Mouse (Mus musculus): ENCODE measurements around the gene Plau. TPM values are rescaled to one million over a fixed set of nuclear protein-coding genes. Genes with fewer than 3 reads are reported as not detected.
A peak's percentile ranks its signal among the peaks of the same experiment; 100 is the strongest.

The Plau gene
- polyA plus RNA-seq, 1 experiment from 2014 or later: 0.83 TPM

GRCm38 (mm10) chr14:20792243-20792921, 44.1 kb upstream of the Plau start:
- DNase-seq (no peak), ATAC-seq (no peak)
- Histone ChIP-seq H3K4me2 (ENCODE audit: low read depth, low read length) (peak overlapping the region; percentile 99), H3K27ac (ENCODE audit: low read depth) (no peak overlapping the region), H3K36me3 (replicated peaks; ENCODE audit: insufficient read depth, low read length) (peaks cover 13% of the 10 kb centered on the region), H3K4me1 (ENCODE audit: insufficient read depth) (peaks cover 10% of the 10 kb centered on the region), H3K4me3 (ENCODE audit: low read depth, low read length) (peak overlapping the region; percentile 89), H3K9ac (replicated peaks) (peak overlapping the region; percentile 87; the same call in 1 of the 2 replicates), H3K9me3 (ENCODE audit: low read length) (no peaks in the 10 kb centered on the region), H3K27me3 (ENCODE audit: insufficient read depth, low read length) (no peaks in the 10 kb centered on the region)
- TF ChIP-seq CTCF (IDR thresholded peaks at IDR 0.05; ENCODE audit: low read depth) (no peak), EP300 (IDR thresholded peaks at IDR 0.05; ENCODE audit: low read depth) (no peak)
- WGBS (ENCODE audit: insufficient replicate concordance): 76% methylated on average over 8 of the region's 8 CpGs

GRCm38 (mm10) chr14:20792922-20793757, 43.3 kb upstream of the Plau start:
- peak overlapping the region; percentile 89 for H3K4me3 ChIP-seq (ENCODE audit: low read depth, low read length)
- no peaks in the 10 kb centered on the region for H3K9me3 ChIP-seq (ENCODE audit: low read length)
- H3K27ac ChIP-seq (ENCODE audit: low read depth): peak overlapping the region; percentile 75; the same call in 1 of the 2 replicates
- WGBS (ENCODE audit: insufficient replicate concordance): 3% methylated on average over 44 of the region's 57 CpGs
- DNase-seq (peak; percentile 66), ATAC-seq (peak; percentile 18)
- TF ChIP-seq CTCF (IDR thresholded peaks at IDR 0.05; ENCODE audit: low read depth) (no peak), EP300 (IDR thresholded peaks at IDR 0.05; ENCODE audit: low read depth) (no peak)
- H3K4me1 ChIP-seq (ENCODE audit: insufficient read depth): peaks cover 10% of the 10 kb centered on the region
- H3K36me3 ChIP-seq (replicated peaks; ENCODE audit: insufficient read depth, low read length): peaks cover 11% of the 10 kb centered on the region
- peak overlapping the region; percentile 99 for H3K4me2 ChIP-seq (ENCODE audit: low read depth, low read length)
- peak overlapping the region; percentile 87 for H3K9ac ChIP-seq (replicated peaks)
- no peaks in the 10 kb centered on the region for H3K27me3 ChIP-seq (ENCODE audit: insufficient read depth, low read length)

- Histone ChIP-seq H3K4me2 (ENCODE audit: low read depth, low read length) (peak within 1 kb of the TSS; percentile 99), H3K9ac (replicated peaks) (peak within 1 kb of the TSS; percentile 87), H3K4me3 (ENCODE audit: low read depth, low read length) (peak within 1 kb of the TSS; percentile 89), H3K9me3 (ENCODE audit: low read length) (no peaks in the 10 kb centered on the region), H3K27me3 (ENCODE audit: insufficient read depth, low read length) (no peaks in the 10 kb centered on the region), H3K27ac (ENCODE audit: low read depth) (peak within 1 kb of the TSS; percentile 75), H3K4me1 (ENCODE audit: insufficient read depth) (peaks cover 10% of the 10 kb centered on the region), H3K36me3 (replicated peaks; ENCODE audit: insufficient read depth, low read length) (peaks cover 8% of the 10 kb centered on the region)
- DNase-seq (peak; percentile 91), ATAC-seq (peak; percentile 97)
- WGBS (ENCODE audit: insufficient replicate concordance): under 1% methylated on average over 24 of the region's 76 CpGs
- 0 out of 2 replicates have a peak, but pooled peaks have one; percentile 14 for TF ChIP-seq CTCF (IDR thresholded peaks at IDR 0.05; ENCODE audit: low read depth)
- TF ChIP-seq EP300 (IDR thresholded peaks at IDR 0.05; ENCODE audit: low read depth): no peak
Observed at GRCm38 (mm10) chr14:20793758-20794531, 42.5 kb upstream of the Plau start, which contains the start of gene Camk2g. Gene Camk2g (minus strand): TSS chr14:20794088.

- H3K9me3 ChIP-seq (ENCODE audit: low read length): no peaks in the 10 kb centered on the region
- peak overlapping the region; percentile 39 for H3K9ac ChIP-seq (replicated peaks)
- no peak for TF ChIP-seq CTCF (IDR thresholded peaks at IDR 0.05; ENCODE audit: low read depth)
- TF ChIP-seq EP300 (IDR thresholded peaks at IDR 0.05; ENCODE audit: low read depth): no peak
- WGBS (ENCODE audit: insufficient replicate concordance): 10% methylated on average over 9 of the region's 9 CpGs
- no peaks in the 10 kb centered on the region for H3K27me3 ChIP-seq (ENCODE audit: insufficient read depth, low read length)
- peak overlapping the region; percentile 89 for H3K4me3 ChIP-seq (ENCODE audit: low read depth, low read length)
- H3K36me3 ChIP-seq (replicated peaks; ENCODE audit: insufficient read depth, low read length): peaks cover 8% of the 10 kb centered on the region
- peaks cover 10% of the 10 kb centered on the region for H3K4me1 ChIP-seq (ENCODE audit: insufficient read depth)
- peak overlapping the region; percentile 41 for H3K27ac ChIP-seq (ENCODE audit: low read depth)
- no peak for ATAC-seq
- H3K4me2 ChIP-seq (ENCODE audit: low read depth, low read length): peak overlapping the region; percentile 99
- DNase-seq: no peak
Observed at GRCm38 (mm10) chr14:20794589-20794988, 41.9 kb upstream of the Plau start.

GRCm38 (mm10) chr14:20795423-20796152, 40.9 kb upstream of the Plau start:
- no peak for ATAC-seq
- Histone ChIP-seq H3K4me1 (ENCODE audit: insufficient read depth) (peaks cover 10% of the 10 kb centered on the region), H3K27ac (ENCODE audit: low read depth) (peak overlapping the region; percentile 34), H3K36me3 (replicated peaks; ENCODE audit: insufficient read depth, low read length) (peaks cover 4% of the 10 kb centered on the region), H3K27me3 (ENCODE audit: insufficient read depth, low read length) (no peaks in the 10 kb centered on the region), H3K9ac (replicated peaks) (no peak overlapping the region), H3K4me3 (ENCODE audit: low read depth, low read length) (no peak overlapping the region), H3K4me2 (ENCODE audit: low read depth, low read length) (peak overlapping the region; percentile 26; the same call in 1 of the 2 replicates), H3K9me3 (ENCODE audit: low read length) (no peaks in the 10 kb centered on the region)
- no peak for TF ChIP-seq CTCF (IDR thresholded peaks at IDR 0.05; ENCODE audit: low read depth)
- TF ChIP-seq EP300 (IDR thresholded peaks at IDR 0.05; ENCODE audit: low read depth): no peak
- 54% methylated on average over 7 of the region's 9 CpGs for WGBS (ENCODE audit: insufficient replicate concordance)
- DNase-seq: no peak
